Mouse (Mus musculus): ENCODE results near the gene Tradd.

DNA sequence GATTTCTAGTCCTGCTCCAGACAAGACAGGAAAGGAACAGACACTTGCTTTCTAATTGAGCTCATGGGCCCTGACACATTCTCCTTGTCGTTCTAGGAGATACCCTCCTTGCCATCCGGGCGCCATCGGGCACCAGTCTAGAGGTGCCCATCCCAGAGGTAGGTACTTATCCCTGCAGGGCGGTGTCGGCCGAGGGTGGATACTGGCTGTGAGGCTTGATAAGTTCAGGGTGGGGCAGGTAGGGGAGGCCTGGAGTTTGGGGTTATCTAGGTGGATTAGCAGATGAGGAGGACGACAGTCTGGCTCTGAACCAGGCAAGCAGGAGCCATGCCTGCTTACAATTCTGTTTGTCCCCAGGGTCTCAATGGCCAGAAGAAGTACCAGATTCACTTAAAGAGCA lies 35.6 kb upstream of the Tradd start:
- TF ChIP-seq CTCF (IDR thresholded peaks at IDR 0.05; ENCODE audit: borderline replicate concordance, extremely low read depth, insufficient read depth, insufficient read length) (no peak), POLR2A (IDR thresholded peaks at IDR 0.05; ENCODE audit: borderline replicate concordance, extremely low read depth, insufficient read depth, insufficient read length, poor library complexity, severe bottlenecking) (no peak)
